Mouse (Mus musculus): ENCODE results near the gene Tenm3.

DNA sequence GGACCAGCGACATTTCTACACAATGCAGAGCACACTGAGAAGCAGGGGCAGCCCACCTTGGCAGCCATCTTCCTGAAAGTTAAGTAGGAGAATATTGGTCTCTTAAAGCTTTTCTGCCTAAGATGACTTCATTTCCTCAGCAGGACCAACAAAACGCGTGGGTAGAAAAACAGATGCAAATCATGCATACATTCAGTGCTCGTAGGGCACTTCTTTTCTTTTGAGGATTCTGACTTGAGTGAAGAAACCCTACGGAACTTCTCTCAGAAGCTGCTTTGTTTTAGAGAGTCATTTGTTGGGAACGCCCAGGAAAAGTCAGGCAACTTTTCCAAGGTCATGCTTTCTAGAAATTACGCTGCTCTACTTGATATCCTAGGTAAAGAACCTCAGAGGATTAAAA, 298.9 kb downstream of the Tenm3 start:
- no peak for TF ChIP-seq POLR2A (IDR thresholded peaks at IDR 0.05; ENCODE audit: extremely low read depth, insufficient read depth, low read length)
- no peak for TF ChIP-seq CTCF (IDR thresholded peaks at IDR 0.05; ENCODE audit: extremely low read depth, insufficient read depth, low read length)
